Mouse (Mus musculus) stomach, embryonic 16.5 days (tissue): ENCODE results near the gene Ccdc169. TPM values are rescaled to one million over a fixed set of nuclear protein-coding genes. Genes with fewer than 3 reads are reported as not detected.

Source experiments
- ATAC-seq: fragments of 200-750 bp; cut with Nextera tagmentation; 2 replicates; pipeline ENCODE4 v1.8.0; 2017; ENCODE audit warnings: moderate number of reproducible peaks, moderate TSS enrichment; ENCODE audit not compliant: insufficient read depth, low FRiP score
- H3K27ac ChIP-seq: fragments of 300-500 bp; sonication (generic); 2 replicates; pipeline ENCODE4 v1.5.1; 2014; ENCODE audit warnings: low read length
- H3K27me3 ChIP-seq: fragments of 300-500 bp; sonication (generic); 2 replicates; pipeline ENCODE4 v1.6.1; 2014; ENCODE audit warnings: low read length, control low read depth, mixed read lengths; ENCODE audit not compliant: control insufficient read depth, insufficient read depth
- H3K36me3 ChIP-seq: fragments of 300-500 bp; sonication (generic); 2 replicates; pipeline ENCODE4 v1.6.1; 2014; ENCODE audit warnings: low read length; ENCODE audit not compliant: control insufficient read depth, insufficient read depth
- H3K4me1 ChIP-seq: fragments of 300-500 bp; sonication (generic); 2 replicates; pipeline ENCODE4 v1.6.1; 2014; ENCODE audit warnings: low read length, control low read depth, mixed read lengths; ENCODE audit not compliant: control insufficient read depth, insufficient read depth
- H3K4me2 ChIP-seq: fragments of 300-500 bp; sonication (generic); 2 replicates; pipeline ENCODE4 v1.6.1; 2014; ENCODE audit warnings: low read depth, low read length, mixed read lengths
- H3K4me3 ChIP-seq: fragments of 300-500 bp; sonication (generic); replicated peaks from 2 replicates; pipeline ENCODE4 v1.5.1; 2014; ENCODE audit warnings: mild to moderate bottlenecking, low read length
- H3K9ac ChIP-seq: fragments of 300-500 bp; sonication (generic); 2 replicates; pipeline ENCODE4 v1.6.1; 2014; ENCODE audit warnings: low read length
- H3K9me3 ChIP-seq: fragments of 300-500 bp; sonication (generic); replicated peaks from 2 replicates; pipeline ENCODE4 v1.6.1; 2016; ENCODE audit warnings: low read length, control low read depth; ENCODE audit not compliant: control insufficient read depth
- WGBS: fragments of 180-500 bp; shearing (Covaris S2); extraction: QIAGEN DNeasy Blood & Tissue Kit; methylation state at CpG from one replicate; pipeline ENCODE4 v1.1.7; 2014; 5-methylcytosine and 5-hydroxymethylcytosine counted together
- polyA plus RNA-seq: library from polyadenylated mRNA; unstranded; fragments of >200 nt; fragmentation: Nextera tagmentation; extraction: Ambion mirVana; gene quantifications from 2 replicates; pipeline ENCODE4 v1.2.1, GENCODE M21; 2015

Gene Ccdc169
- polyA plus RNA-seq, 1 experiment from 2014 or later = not detected

GRCm38 (mm10) chr3:55157413-55157812, 20.3 kb downstream of the Ccdc169 start:
- no peaks in the 10 kb centered on the region for H3K4me1 ChIP-seq
- WGBS = 67% methylated on average over 5 of the region's 5 CpGs
- H3K27ac ChIP-seq = no peak overlapping the region
- no peaks in the 10 kb centered on the region for H3K27me3 ChIP-seq
- H3K9ac ChIP-seq = no peak overlapping the region
- H3K36me3 ChIP-seq = no peaks in the 10 kb centered on the region
- H3K4me3 ChIP-seq = no peak overlapping the region
- ATAC-seq = no peak
- no peaks in the 10 kb centered on the region for H3K9me3 ChIP-seq
- no peak overlapping the region for H3K4me2 ChIP-seq

GRCm38 (mm10) chr3:55161144-55161543, 24.0 kb downstream of the Ccdc169 start:
- Histone ChIP-seq H3K4me3 (no peak overlapping the region), H3K27ac (no peak overlapping the region), H3K4me2 (no peak overlapping the region), H3K27me3 (no peaks in the 10 kb centered on the region), H3K4me1 (no peaks in the 10 kb centered on the region), H3K9ac (no peak overlapping the region), H3K36me3 (no peaks in the 10 kb centered on the region), H3K9me3 (no peaks in the 10 kb centered on the region)
- WGBS = 66% methylated on average over 7 of the region's 7 CpGs
- no peak for ATAC-seq

- ATAC-seq = no peak
- no peak overlapping the region for H3K4me3 ChIP-seq
- no peak overlapping the region for H3K9ac ChIP-seq
- 53% methylated on average over 4 of the region's 4 CpGs for WGBS
- no peaks in the 10 kb centered on the region for H3K4me1 ChIP-seq
- no peak overlapping the region for H3K4me2 ChIP-seq
- no peaks in the 10 kb centered on the region for H3K9me3 ChIP-seq
- no peaks in the 10 kb centered on the region for H3K27me3 ChIP-seq
- H3K27ac ChIP-seq = no peak overlapping the region
- no peaks in the 10 kb centered on the region for H3K36me3 ChIP-seq
Observed at GRCm38 (mm10) chr3:55163510-55163909, 26.4 kb downstream of the Ccdc169 start.

- no peaks in the 10 kb centered on the region for H3K27me3 ChIP-seq
- WGBS = 70% methylated on average over 3 of the region's 3 CpGs
- no peak overlapping the region for H3K4me2 ChIP-seq
- ATAC-seq = no peak
- no peaks in the 10 kb centered on the region for H3K36me3 ChIP-seq
- no peak overlapping the region for H3K27ac ChIP-seq
- no peaks in the 10 kb centered on the region for H3K4me1 ChIP-seq
- H3K9ac ChIP-seq = no peak overlapping the region
- H3K9me3 ChIP-seq = no peaks in the 10 kb centered on the region
- no peak overlapping the region for H3K4me3 ChIP-seq
Observed at GRCm38 (mm10) chr3:55172478-55172877, 35.3 kb downstream of the Ccdc169 start.

- Histone ChIP-seq H3K9ac (no peak overlapping the region), H3K9me3 (no peaks in the 10 kb centered on the region), H3K36me3 (no peaks in the 10 kb centered on the region), H3K4me2 (no peak overlapping the region), H3K27me3 (no peaks in the 10 kb centered on the region), H3K4me1 (no peaks in the 10 kb centered on the region), H3K27ac (no peak overlapping the region), H3K4me3 (no peak overlapping the region)
- no peak for ATAC-seq
- WGBS = 53% methylated on average over 6 of the region's 6 CpGs
Observed at GRCm38 (mm10) chr3:55177271-55177670, 40.1 kb downstream of the Ccdc169 start.

- WGBS = 94% methylated on average over 22 of the region's 22 CpGs
- H3K4me2 ChIP-seq = no peak within 1 kb of the TSS
- H3K4me3 ChIP-seq = no peak within 1 kb of the TSS
- no peak within 1 kb of the TSS for H3K9ac ChIP-seq
- no peak for ATAC-seq
- H3K27ac ChIP-seq = no peak within 1 kb of the TSS
- H3K36me3 ChIP-seq = no peaks in the 10 kb centered on the region
- no peaks in the 10 kb centered on the region for H3K27me3 ChIP-seq
- no peaks in the 10 kb centered on the region for H3K9me3 ChIP-seq
- H3K4me1 ChIP-seq = no peaks in the 10 kb centered on the region
Observed at GRCm38 (mm10) chr3:55181766-55182165, 44.6 kb downstream of the Ccdc169 start, which contains the start of gene Sohlh2. Gene Sohlh2 (plus strand): TSS chr3:55182028.

GRCm38 (mm10) chr3:55191668-55192067, 54.5 kb downstream of the Ccdc169 start:
- ATAC-seq = no peak
- Histone ChIP-seq H3K4me2 (no peak overlapping the region), H3K36me3 (no peaks in the 10 kb centered on the region), H3K4me3 (no peak overlapping the region), H3K9ac (no peak overlapping the region), H3K4me1 (no peaks in the 10 kb centered on the region), H3K27me3 (no peaks in the 10 kb centered on the region), H3K27ac (no peak overlapping the region), H3K9me3 (no peaks in the 10 kb centered on the region)
- 59% methylated on average over 4 of the region's 4 CpGs for WGBS

GRCm38 (mm10) chr3:55193351-55193750, 56.2 kb downstream of the Ccdc169 start:
- Histone ChIP-seq H3K4me2 (no peak overlapping the region), H3K9ac (no peak overlapping the region), H3K27me3 (no peaks in the 10 kb centered on the region), H3K27ac (no peak overlapping the region), H3K9me3 (no peaks in the 10 kb centered on the region), H3K36me3 (no peaks in the 10 kb centered on the region), H3K4me3 (no peak overlapping the region), H3K4me1 (no peaks in the 10 kb centered on the region)
- no peak for ATAC-seq
- 65% methylated on average over 2 of the region's 2 CpGs for WGBS

- no peak for ATAC-seq
- Histone ChIP-seq H3K36me3 (no peaks in the 10 kb centered on the region), H3K4me3 (no peak overlapping the region), H3K4me1 (no peaks in the 10 kb centered on the region), H3K9ac (no peak overlapping the region), H3K9me3 (no peaks in the 10 kb centered on the region), H3K27ac (no peak overlapping the region), H3K27me3 (no peaks in the 10 kb centered on the region), H3K4me2 (no peak overlapping the region)
- WGBS = 74% methylated on average over 8 of the region's 8 CpGs
Observed at GRCm38 (mm10) chr3:55194792-55195191, 57.7 kb downstream of the Ccdc169 start.
